1 mouse cellular context compared by ENCODE assay signal in genomic region chr4:135906633-135907032, GRCm38 (mm10).
TF ChIP-seq lines count a peak whose summit lies in the region.

No protein-coding gene starts in this region.

TF ChIP-seq in MEL, 35 proteins besides CTCF, POLR2A, EP300 and RAD21:
- no peak for TF ChIP-seq SMC3 (IDR thresholded peaks at IDR 0.05; ENCODE audit: low read depth, low read length)
- peak; percentile 87 for TF ChIP-seq ETS1 (IDR thresholded peaks at IDR 0.05; ENCODE audit: low read depth, low read length)
- TF ChIP-seq ZC3H11A (IDR thresholded peaks at IDR 0.05; ENCODE audit: low read depth, low read length) = no peak
- no peak for TF ChIP-seq NRF1 (IDR thresholded peaks at IDR 0.05; ENCODE audit: insufficient read depth, low read depth, low read length, poor library complexity, severe bottlenecking)
- TF ChIP-seq USF2 (IDR thresholded peaks at IDR 0.05; ENCODE audit: borderline replicate concordance in 1 of 2, insufficient read depth in 1 of 2, low read depth in 1 of 2, low read length in 2 of 2) = no peak
- TF ChIP-seq ZKSCAN1 (IDR thresholded peaks at IDR 0.05; ENCODE audit: low read depth, low read length) = no peak
- TF ChIP-seq MEF2A (IDR thresholded peaks at IDR 0.05; ENCODE audit: extremely low read depth, insufficient replicate concordance, low read depth, low read length, poor library complexity, severe bottlenecking) = no peak
- peak; percentile 74 for TF ChIP-seq SIN3A (IDR thresholded peaks at IDR 0.05; ENCODE audit: low read length)
- TF ChIP-seq TCF12 (IDR thresholded peaks at IDR 0.05; ENCODE audit: low read depth, low read length) = peak; percentile 90
- TF ChIP-seq MYC (IDR thresholded peaks at IDR 0.05; ENCODE audit: low read depth, low read length) = no peak
- TF ChIP-seq MXI1 (IDR thresholded peaks at IDR 0.05; ENCODE audit: low read depth, low read length) = peak; percentile 70
- TF ChIP-seq UBTF (IDR thresholded peaks at IDR 0.05; ENCODE audit: borderline replicate concordance, insufficient read depth, low read depth, low read length) = no peak
- TF ChIP-seq GABPA (IDR thresholded peaks at IDR 0.05; ENCODE audit: low read depth, low read length) = no peak
- TF ChIP-seq POLR2AphosphoS2 (IDR thresholded peaks at IDR 0.05; ENCODE audit: low read length) = no peak
- TF ChIP-seq GATA1 (IDR thresholded peaks at IDR 0.05; ENCODE audit: low read depth, low read length) = peak; percentile 94
- no peak for TF ChIP-seq ELF1 (IDR thresholded peaks at IDR 0.05; ENCODE audit: low read depth, low read length)
- peak; percentile 88 for TF ChIP-seq TAL1 (IDR thresholded peaks at IDR 0.05; ENCODE audit: low read length)
- TF ChIP-seq USF1 (IDR thresholded peaks at IDR 0.05; ENCODE audit: low read depth, low read length) = no peak
- TF ChIP-seq CHD1 (IDR thresholded peaks at IDR 0.05; ENCODE audit: low read depth, low read length) = no peak
- no peak for TF ChIP-seq HCFC1 (IDR thresholded peaks at IDR 0.05; ENCODE audit: low read depth, low read length)
- TF ChIP-seq CHD2 (IDR thresholded peaks at IDR 0.05; ENCODE audit: low read length) = no peak
- no peak for TF ChIP-seq ZNF384 (IDR thresholded peaks at IDR 0.05; ENCODE audit: low read depth, low read length)
- TF ChIP-seq MYB (IDR thresholded peaks at IDR 0.05; ENCODE audit: low read depth, low read length) = peak; percentile 79
- TF ChIP-seq TBP (IDR thresholded peaks at IDR 0.05; ENCODE audit: low read depth, low read length) = peak; percentile 52; the same call in 1 of the 2 replicates
- TF ChIP-seq BHLHE40 (IDR thresholded peaks at IDR 0.05; ENCODE audit: borderline replicate concordance, low read depth, low read length) = no peak
- TF ChIP-seq MAFK (IDR thresholded peaks at IDR 0.05; ENCODE audit: borderline replicate concordance, low read depth, low read length) = no peak
- TF ChIP-seq MAZ (IDR thresholded peaks at IDR 0.05; ENCODE audit: low read depth, low read length) = no peak
- TF ChIP-seq JUND (IDR thresholded peaks at IDR 0.05; ENCODE audit: low read depth, low read length) = no peak
- TF ChIP-seq KAT2A (conservative IDR thresholded peaks at IDR 0.05; ENCODE audit: low read depth, low read length) = no peak
- TF ChIP-seq RCOR1 (IDR thresholded peaks at IDR 0.05; ENCODE audit: low read depth, low read length) = peak; percentile 59; the same call in 1 of the 2 replicates
- no peak for TF ChIP-seq POLR2AphosphoS5 (IDR thresholded peaks at IDR 0.05; ENCODE audit: borderline replicate concordance, low read depth, low read length)
- TF ChIP-seq ZMIZ1 (IDR thresholded peaks at IDR 0.05; ENCODE audit: low read depth, low read length) = no peak
- no peak for TF ChIP-seq NELFE (IDR thresholded peaks at IDR 0.05; ENCODE audit: low read depth, low read length)
- no peak for TF ChIP-seq E2F4 (IDR thresholded peaks at IDR 0.05; ENCODE audit: borderline replicate concordance, low read depth, low read length)
- TF ChIP-seq MAX (IDR thresholded peaks at IDR 0.05; ENCODE audit: low read length) = peak; percentile 18; the same call in 1 of the 2 replicates
